Mouse (Mus musculus): ENCODE measurements around the gene Trim44.

DNA sequence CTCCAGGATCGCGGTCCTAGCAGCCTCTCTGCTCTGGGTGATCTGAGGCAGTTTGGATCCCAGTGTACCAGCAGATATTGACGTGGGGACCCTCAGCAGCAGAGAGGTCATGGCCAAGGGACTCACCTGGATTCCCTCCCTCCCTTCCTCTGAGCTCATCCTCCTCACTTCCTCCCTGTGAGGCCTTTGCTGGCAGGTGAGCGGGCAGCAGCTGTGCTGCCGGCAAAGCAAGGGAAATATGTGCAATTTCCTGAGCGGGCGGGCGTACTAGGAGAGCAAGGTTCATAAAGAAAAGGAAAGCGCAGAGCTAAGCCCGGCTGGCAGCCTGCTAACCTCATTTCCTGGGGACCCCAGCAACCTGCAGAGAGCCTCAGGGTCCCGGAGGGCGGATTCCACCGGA, 148.5 kb downstream of the Trim44 start:
- TF ChIP-seq CTCF (IDR thresholded peaks at IDR 0.05; ENCODE audit: borderline replicate concordance, control insufficient read depth, extremely low read depth, insufficient read depth, low read length, poor library complexity) (no peak), POLR2A (IDR thresholded peaks at IDR 0.05; ENCODE audit: control insufficient read depth, extremely low read depth, insufficient read depth, low read length, poor library complexity) (peak; percentile 56; the same call in 1 of the 2 replicates)
